Mouse (Mus musculus): ENCODE results near the gene Mtmr3. TPM values are rescaled to one million over a fixed set of nuclear protein-coding genes. Genes with fewer than 3 reads are reported as not detected.

Mtmr3 gene
- 26.7 and 30.6 TPM in 2 replicates for polyA plus RNA-seq (2015; fragmentation: Nextera tagmentation; extraction: Ambion mirVana)

- Histone ChIP-seq H3K4me2 (peak within 1 kb of the TSS; percentile 64), H3K27ac (peak within 1 kb of the TSS; percentile 97), H3K4me3 (peak within 1 kb of the TSS; percentile 98), H3K4me1 (peaks cover 16% of the 10 kb centered on the region), H3K27me3 (no peaks in the 10 kb centered on the region), H3K36me3 (no peaks in the 10 kb centered on the region), H3K9me3 (no peaks in the 10 kb centered on the region), H3K9ac (peak within 1 kb of the TSS; percentile 97)
- ATAC-seq (ENCODE audit: insufficient number of reproducible peaks, insufficient read depth, low FRiP score, low TSS enrichment, low read depth) = peak; percentile 91
- WGBS = 6% methylated on average over 31 of the region's 53 CpGs
These were observed at the start of gene Mtmr3 for GRCm38 (mm10) chr11:4594608-4595500. Mtmr3 (minus strand) TSS chr11:4594863.

GRCm38 (mm10) chr11:4643722-4644121 is 49.1 kb upstream of the Mtmr3 start:
- peaks cover 10% of the 10 kb centered on the region for H3K4me1 ChIP-seq
- no peaks in the 10 kb centered on the region for H3K9me3 ChIP-seq
- 65% methylated on average over 5 of the region's 5 CpGs for WGBS
- no peak overlapping the region for H3K4me3 ChIP-seq
- H3K36me3 ChIP-seq = peaks cover 46% of the 10 kb centered on the region
- no peak overlapping the region for H3K27ac ChIP-seq
- H3K4me2 ChIP-seq = no peak overlapping the region
- H3K27me3 ChIP-seq = no peaks in the 10 kb centered on the region
- no peak overlapping the region for H3K9ac ChIP-seq
- ATAC-seq (ENCODE audit: insufficient number of reproducible peaks, insufficient read depth, low FRiP score, low TSS enrichment, low read depth) = no peak

GRCm38 (mm10) chr11:4641185-4641584 is 46.5 kb upstream of the Mtmr3 start:
- Histone ChIP-seq H3K4me1 (peaks cover 25% of the 10 kb centered on the region), H3K27ac (no peak overlapping the region), H3K4me2 (no peak overlapping the region), H3K27me3 (no peaks in the 10 kb centered on the region), H3K9ac (no peak overlapping the region), H3K4me3 (no peak overlapping the region), H3K36me3 (peaks cover 21% of the 10 kb centered on the region), H3K9me3 (no peaks in the 10 kb centered on the region)
- ATAC-seq (ENCODE audit: insufficient number of reproducible peaks, insufficient read depth, low FRiP score, low TSS enrichment, low read depth) = no peak

GRCm38 (mm10) chr11:4638261-4638660 is 43.6 kb upstream of the Mtmr3 start:
- Histone ChIP-seq H3K27me3 (no peaks in the 10 kb centered on the region), H3K4me2 (peak overlapping the region; percentile 85), H3K27ac (peak overlapping the region; percentile 84; the same call in 1 of the 2 replicates), H3K9ac (peak overlapping the region; percentile 77), H3K4me3 (peak overlapping the region; percentile 87), H3K36me3 (peaks cover 15% of the 10 kb centered on the region; the same call in 1 of the 2 replicates), H3K4me1 (peaks cover 25% of the 10 kb centered on the region), H3K9me3 (no peaks in the 10 kb centered on the region)
- WGBS = 22% methylated on average over 7 of the region's 7 CpGs
- no peak for ATAC-seq (ENCODE audit: insufficient number of reproducible peaks, insufficient read depth, low FRiP score, low TSS enrichment, low read depth)

- 0% methylated on average over 35 of the region's 35 CpGs for WGBS
- peaks cover 25% of the 10 kb centered on the region for H3K4me1 ChIP-seq
These were observed 43.0 kb upstream of the Mtmr3 start, which contains the start of gene Ascc2 for GRCm38 (mm10) chr11:4637534-4638234. Ascc2 (plus strand) TSS chr11:4637747.

GRCm38 (mm10) chr11:4636782-4637342 is 42.2 kb upstream of the Mtmr3 start:
- Histone ChIP-seq H3K27me3 (no peaks in the 10 kb centered on the region), H3K27ac (peak overlapping the region; percentile 84), H3K4me2 (peak overlapping the region; percentile 85), H3K4me3 (peak overlapping the region; percentile 87), H3K4me1 (peaks cover 25% of the 10 kb centered on the region), H3K9me3 (no peaks in the 10 kb centered on the region), H3K9ac (no peak overlapping the region), H3K36me3 (peaks cover 8% of the 10 kb centered on the region; the same call in 1 of the 2 replicates)
- 43% methylated on average over 5 of the region's 5 CpGs for WGBS
- no peak for ATAC-seq (ENCODE audit: insufficient number of reproducible peaks, insufficient read depth, low FRiP score, low TSS enrichment, low read depth)

More at GRCm38 (mm10) chr11:4637534-4638234, 43.0 kb upstream of the Mtmr3 start, which contains the start of gene Ascc2:
- H3K4me3 ChIP-seq = peak within 1 kb of the TSS; percentile 87
- no peaks in the 10 kb centered on the region for H3K27me3 ChIP-seq
- no peaks in the 10 kb centered on the region for H3K9me3 ChIP-seq
- peak within 1 kb of the TSS; percentile 77 for H3K9ac ChIP-seq
- peak within 1 kb of the TSS; percentile 84 for H3K27ac ChIP-seq
- H3K36me3 ChIP-seq = peaks cover 15% of the 10 kb centered on the region; the same call in 1 of the 2 replicates
- H3K4me2 ChIP-seq = peak within 1 kb of the TSS; percentile 85
- peak; percentile 88 for ATAC-seq (ENCODE audit: insufficient number of reproducible peaks, insufficient read depth, low FRiP score, low TSS enrichment, low read depth)

GRCm38 (mm10) chr11:4634395-4634794 is 39.7 kb upstream of the Mtmr3 start:
- 68% methylated on average over 5 of the region's 5 CpGs for WGBS
- Histone ChIP-seq H3K4me1 (peaks cover 29% of the 10 kb centered on the region), H3K27ac (no peak overlapping the region), H3K9ac (no peak overlapping the region), H3K36me3 (no peaks in the 10 kb centered on the region), H3K27me3 (no peaks in the 10 kb centered on the region), H3K4me2 (no peak overlapping the region), H3K4me3 (no peak overlapping the region), H3K9me3 (no peaks in the 10 kb centered on the region)
- no peak for ATAC-seq (ENCODE audit: insufficient number of reproducible peaks, insufficient read depth, low FRiP score, low TSS enrichment, low read depth)

- 61% methylated on average over 2 of the region's 2 CpGs for WGBS
- H3K36me3 ChIP-seq = no peaks in the 10 kb centered on the region
- H3K9me3 ChIP-seq = no peaks in the 10 kb centered on the region
- H3K4me2 ChIP-seq = no peak overlapping the region
- H3K9ac ChIP-seq = no peak overlapping the region
- H3K27ac ChIP-seq = no peak overlapping the region
- no peak overlapping the region for H3K4me3 ChIP-seq
- H3K27me3 ChIP-seq = no peaks in the 10 kb centered on the region
- no peak for ATAC-seq (ENCODE audit: insufficient number of reproducible peaks, insufficient read depth, low FRiP score, low TSS enrichment, low read depth)
- peaks cover 20% of the 10 kb centered on the region for H3K4me1 ChIP-seq
These were observed 38.8 kb upstream of the Mtmr3 start for GRCm38 (mm10) chr11:4633420-4633819.

- Histone ChIP-seq H3K36me3 (no peaks in the 10 kb centered on the region), H3K4me3 (no peak overlapping the region), H3K9me3 (no peaks in the 10 kb centered on the region), H3K4me2 (no peak overlapping the region), H3K9ac (0 out of 2 replicates have a peak overlapping the region, but pooled peaks have one; percentile 36), H3K27me3 (no peaks in the 10 kb centered on the region), H3K4me1 (peaks cover 8% of the 10 kb centered on the region), H3K27ac (peak overlapping the region; percentile 28; the same call in 1 of the 2 replicates)
- ATAC-seq (ENCODE audit: insufficient number of reproducible peaks, insufficient read depth, low FRiP score, low TSS enrichment, low read depth) = no peak
- 12% methylated on average over 8 of the region's 8 CpGs for whole genome bisulfite sequencing
These were observed 35.2 kb upstream of the Mtmr3 start for GRCm38 (mm10) chr11:4629861-4630280.

GRCm38 (mm10) chr11:4627636-4628035 is 33.0 kb upstream of the Mtmr3 start:
- WGBS = 82% methylated on average over 7 of the region's 7 CpGs
- no peak for ATAC-seq (ENCODE audit: insufficient number of reproducible peaks, insufficient read depth, low FRiP score, low TSS enrichment, low read depth)
- H3K9me3 ChIP-seq = no peaks in the 10 kb centered on the region
- H3K36me3 ChIP-seq = no peaks in the 10 kb centered on the region
- peaks cover 8% of the 10 kb centered on the region for H3K4me1 ChIP-seq
- H3K4me3 ChIP-seq = no peak overlapping the region
- H3K9ac ChIP-seq = no peak overlapping the region
- no peak overlapping the region for H3K27ac ChIP-seq
- H3K27me3 ChIP-seq = no peaks in the 10 kb centered on the region
- no peak overlapping the region for H3K4me2 ChIP-seq

- H3K4me1 ChIP-seq = peaks cover 8% of the 10 kb centered on the region
- ATAC-seq (ENCODE audit: insufficient number of reproducible peaks, insufficient read depth, low FRiP score, low TSS enrichment, low read depth) = no peak
- no peak overlapping the region for H3K4me3 ChIP-seq
- no peak overlapping the region for H3K27ac ChIP-seq
- no peak overlapping the region for H3K4me2 ChIP-seq
- H3K9ac ChIP-seq = no peak overlapping the region
- H3K9me3 ChIP-seq = no peaks in the 10 kb centered on the region
- no peaks in the 10 kb centered on the region for H3K27me3 ChIP-seq
- WGBS = 74% methylated on average over 7 of the region's 7 CpGs
- no peaks in the 10 kb centered on the region for H3K36me3 ChIP-seq
These were observed 31.3 kb upstream of the Mtmr3 start for GRCm38 (mm10) chr11:4625931-4626330.

Data from embryonic facial prominence, embryonic 13.5 days (tissue).